Mouse (Mus musculus) neural tube, embryonic 14.5 days (tissue): Measurements from ENCODE around the gene Gm20388. TPM values are rescaled to one million over a fixed set of nuclear protein-coding genes. Genes with fewer than 3 reads are reported as not detected.

Experiments used
- ATAC-seq: fragments of 200-750 bp; cut with Nextera tagmentation; 2 replicates; pipeline ENCODE4 v1.8.0; 2017; ENCODE audit warnings: low read depth, mild to moderate bottlenecking, moderate TSS enrichment, moderate library complexity
- H3K27ac ChIP-seq: fragments of 300-500 bp; sonication (generic); 2 replicates; pipeline ENCODE4 v1.5.1; 2014; ENCODE audit warnings: low read depth, mild to moderate bottlenecking, control low read depth, low read length, moderate library complexity, mixed read lengths
- H3K27me3 ChIP-seq: fragments of 300-500 bp; sonication (generic); 2 replicates; pipeline ENCODE4 v1.6.1; 2014; ENCODE audit warnings: low read length; ENCODE audit not compliant: control insufficient read depth, insufficient read depth
- H3K36me3 ChIP-seq: fragments of 300-500 bp; sonication (generic); 2 replicates; pipeline ENCODE4 v1.6.1; 2014; ENCODE audit warnings: low read length, mixed read lengths; ENCODE audit not compliant: control insufficient read depth, insufficient read depth
- H3K4me1 ChIP-seq: fragments of 300-500 bp; sonication (generic); 2 replicates; pipeline ENCODE4 v1.6.1; 2014; ENCODE audit warnings: low read length; ENCODE audit not compliant: control insufficient read depth, insufficient read depth
- H3K4me2 ChIP-seq: fragments of 300-500 bp; sonication (generic); 2 replicates; pipeline ENCODE4 v1.6.1; 2014; ENCODE audit warnings: mild to moderate bottlenecking, low read depth, low read length, control low read depth
- H3K4me3 ChIP-seq: fragments of 300-500 bp; sonication (generic); 2 replicates; pipeline ENCODE4 v1.5.1; 2014; ENCODE audit warnings: low read depth, low read length, control low read depth, mixed read lengths
- H3K9ac ChIP-seq: fragments of 300-500 bp; sonication (generic); replicated peaks from 2 replicates; pipeline ENCODE4 v1.6.1; 2014; ENCODE audit warnings: low read depth, mild to moderate bottlenecking, control low read depth, low read length, mixed read lengths
- H3K9me3 ChIP-seq: fragments of 300-500 bp; sonication (generic); 2 replicates; pipeline ENCODE4 v1.6.1; 2016; ENCODE audit warnings: low read length; ENCODE audit not compliant: control insufficient read depth
- WGBS: fragments of 180-500 bp; shearing (Covaris S2); extraction: QIAGEN DNeasy Blood & Tissue Kit; methylation state at CpG from one replicate; pipeline ENCODE4 v1.1.7; 2014; 5-methylcytosine and 5-hydroxymethylcytosine counted together
- polyA plus RNA-seq: library from polyadenylated mRNA; unstranded; fragments of >200 nt; fragmentation: Nextera tagmentation; extraction: Ambion mirVana; gene quantifications from 2 replicates; pipeline ENCODE4 v1.2.1, GENCODE M21; 2014

The Gm20388 gene
- polyA plus RNA-seq, 1 experiment from 2014 or later, result 10.3 TPM

DNA sequence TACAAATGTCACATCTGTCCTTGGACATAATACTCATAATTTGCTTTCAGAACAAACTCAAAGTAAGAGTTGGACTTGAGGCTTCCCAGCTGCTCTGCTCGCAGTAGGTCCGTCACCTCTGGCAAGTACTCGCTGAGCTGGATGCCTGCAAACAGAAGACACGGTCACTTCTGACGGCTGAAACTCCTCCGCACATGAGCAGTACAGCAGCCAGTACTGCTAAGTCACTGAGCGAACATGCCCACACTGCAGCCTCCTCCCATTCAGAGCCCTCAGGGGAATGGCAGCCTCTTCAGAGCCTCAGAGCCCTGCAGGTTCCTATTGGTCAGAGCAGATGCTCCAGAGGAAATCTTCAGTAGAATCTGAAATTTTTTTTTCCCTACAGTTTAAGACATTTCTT is 3988.7 kb downstream of the Gm20388 start:
- 93% methylated on average over 7 of the region's 7 CpGs for WGBS
- Histone ChIP-seq H3K27ac (no peak overlapping the region), H3K36me3 (peaks cover 2% of the 10 kb centered on the region; the same call in 1 of the 2 replicates), H3K4me1 (no peaks in the 10 kb centered on the region), H3K4me2 (no peak overlapping the region), H3K27me3 (0 out of 2 replicates have a peak, but pooled peaks cover 9% of the 10 kb centered on the region), H3K9me3 (no peaks in the 10 kb centered on the region), H3K9ac (no peak overlapping the region), H3K4me3 (no peak overlapping the region)
- no peak for ATAC-seq

DNA sequence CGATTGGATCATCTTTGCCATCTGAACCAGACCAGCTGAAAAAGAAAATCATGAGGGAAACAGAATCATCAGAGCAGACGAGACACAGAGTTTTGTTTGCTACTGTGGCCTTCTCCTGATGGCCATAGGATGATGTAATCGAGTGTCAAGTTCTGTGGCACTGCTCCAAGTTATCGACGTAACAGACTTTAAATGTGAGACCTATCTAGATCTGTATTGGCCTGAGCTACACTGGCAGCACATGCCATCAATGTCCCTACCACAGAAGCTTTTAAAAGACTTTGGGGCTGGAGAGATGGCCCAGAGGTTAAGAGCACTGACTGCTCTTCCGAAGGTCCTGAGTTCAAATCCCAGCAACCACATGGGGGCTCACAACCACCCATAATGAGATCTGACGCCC is 3992.0 kb downstream of the Gm20388 start:
- Histone ChIP-seq H3K9ac (no peak overlapping the region), H3K27ac (no peak overlapping the region), H3K4me2 (no peak overlapping the region), H3K9me3 (no peaks in the 10 kb centered on the region), H3K4me3 (no peak overlapping the region), H3K36me3 (peaks cover 7% of the 10 kb centered on the region), H3K4me1 (no peaks in the 10 kb centered on the region), H3K27me3 (no peaks in the 10 kb centered on the region)
- 88% methylated on average over 7 of the region's 7 CpGs for WGBS
- no peak for ATAC-seq

DNA sequence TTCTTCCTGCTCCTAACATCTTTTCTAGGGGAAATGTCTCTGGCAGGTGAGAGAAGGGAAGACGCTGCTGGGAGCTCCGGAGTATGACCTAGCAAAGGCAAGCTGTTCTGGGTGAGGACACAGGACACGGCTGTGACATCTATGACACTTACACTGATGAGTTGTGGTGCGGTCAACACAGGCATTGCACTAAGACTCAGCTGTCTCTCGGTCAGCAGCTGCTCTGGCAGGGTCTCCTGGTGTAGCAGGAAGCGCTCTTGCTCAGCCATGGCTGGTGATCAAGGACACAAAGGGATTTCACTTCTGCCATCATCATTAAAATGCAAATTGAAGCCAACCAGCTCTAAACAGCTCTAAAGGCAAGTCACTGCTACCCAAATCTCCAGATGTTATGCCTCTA is 3997.0 kb downstream of the Gm20388 start:
- no peak overlapping the region for H3K27ac ChIP-seq
- no peak overlapping the region for H3K4me3 ChIP-seq
- H3K9me3 ChIP-seq, result no peaks in the 10 kb centered on the region
- no peak overlapping the region for H3K9ac ChIP-seq
- no peak for ATAC-seq
- no peaks in the 10 kb centered on the region for H3K27me3 ChIP-seq
- 92% methylated on average over 6 of the region's 6 CpGs for WGBS
- H3K36me3 ChIP-seq, result peaks cover 30% of the 10 kb centered on the region
- H3K4me1 ChIP-seq, result no peaks in the 10 kb centered on the region
- H3K4me2 ChIP-seq, result no peak overlapping the region

DNA sequence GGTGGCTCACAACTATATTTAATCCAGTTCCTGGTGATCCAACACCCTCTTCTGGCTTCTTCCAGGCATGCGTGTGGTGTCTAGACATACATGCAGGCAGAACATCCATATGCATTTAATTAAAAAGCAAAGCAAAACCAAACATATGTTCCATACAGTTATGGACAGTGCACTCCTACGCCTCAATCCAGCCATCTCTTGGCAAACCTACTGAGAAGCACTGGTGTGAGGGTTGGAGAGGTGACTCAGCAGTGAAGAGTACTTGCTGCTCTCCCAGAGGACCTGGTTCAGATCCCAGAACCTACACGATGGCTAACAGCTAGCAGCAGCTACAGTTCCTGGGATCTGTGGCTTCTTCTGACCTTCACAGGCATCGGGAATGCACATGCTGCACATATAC is 4001.6 kb downstream of the Gm20388 start:
- Histone ChIP-seq H3K4me2 (no peak overlapping the region), H3K4me3 (no peak overlapping the region), H3K27ac (no peak overlapping the region), H3K9me3 (no peaks in the 10 kb centered on the region), H3K27me3 (no peaks in the 10 kb centered on the region), H3K9ac (no peak overlapping the region), H3K4me1 (no peaks in the 10 kb centered on the region), H3K36me3 (peaks cover 55% of the 10 kb centered on the region)
- no peak for ATAC-seq
- WGBS, result 93% methylated on average over 4 of the region's 4 CpGs

DNA sequence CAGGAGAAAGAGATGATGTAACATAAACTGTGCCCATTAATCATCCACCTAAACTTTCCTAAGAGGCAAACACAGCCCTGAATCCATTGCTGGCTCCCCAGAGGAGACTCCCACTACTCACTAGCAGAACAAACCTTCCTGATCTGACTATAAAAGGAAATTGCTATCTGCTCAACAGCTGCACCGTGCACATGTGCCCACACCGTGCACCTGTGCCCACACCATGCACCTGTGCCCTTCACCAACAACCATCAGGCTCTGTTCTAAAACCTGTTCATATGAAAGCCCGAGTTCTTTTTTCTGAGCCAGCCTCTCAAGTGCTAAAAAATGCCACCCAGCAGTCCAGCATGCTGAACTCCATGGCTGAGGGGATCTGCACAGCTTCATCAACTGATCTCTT is 4004.0 kb downstream of the Gm20388 start:
- Histone ChIP-seq H3K36me3 (peaks cover 61% of the 10 kb centered on the region), H3K4me1 (no peaks in the 10 kb centered on the region), H3K9ac (no peak overlapping the region), H3K4me3 (no peak overlapping the region), H3K4me2 (no peak overlapping the region), H3K27ac (no peak overlapping the region), H3K27me3 (no peaks in the 10 kb centered on the region), H3K9me3 (no peaks in the 10 kb centered on the region)
- WGBS, result 98% methylated on average over 3 of the region's 3 CpGs
- ATAC-seq, result no peak

DNA sequence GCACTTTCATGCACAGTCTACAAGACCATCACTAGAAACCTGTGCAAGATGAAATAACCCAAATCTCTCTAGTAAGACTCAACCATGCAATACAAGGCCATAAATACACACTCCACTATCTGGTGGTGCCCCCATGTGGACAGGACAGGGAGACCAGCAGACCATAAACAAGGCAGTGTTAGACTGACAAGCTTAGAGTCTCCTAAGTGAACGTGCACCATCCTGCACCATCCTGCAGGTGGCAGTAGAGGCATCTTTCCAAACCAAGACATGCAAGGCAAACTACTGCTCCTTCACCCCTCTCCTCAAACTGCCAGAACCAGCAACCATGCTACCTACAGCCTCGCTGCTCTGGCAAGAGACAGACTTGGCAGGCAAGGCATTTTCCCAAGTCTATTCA is 4014.1 kb downstream of the Gm20388 start:
- ATAC-seq, result peak; percentile 60; the same call in 1 of the 2 replicates
- 15% methylated on average over 2 of the region's 2 CpGs for WGBS
- peaks cover 10% of the 10 kb centered on the region for H3K36me3 ChIP-seq

DNA sequence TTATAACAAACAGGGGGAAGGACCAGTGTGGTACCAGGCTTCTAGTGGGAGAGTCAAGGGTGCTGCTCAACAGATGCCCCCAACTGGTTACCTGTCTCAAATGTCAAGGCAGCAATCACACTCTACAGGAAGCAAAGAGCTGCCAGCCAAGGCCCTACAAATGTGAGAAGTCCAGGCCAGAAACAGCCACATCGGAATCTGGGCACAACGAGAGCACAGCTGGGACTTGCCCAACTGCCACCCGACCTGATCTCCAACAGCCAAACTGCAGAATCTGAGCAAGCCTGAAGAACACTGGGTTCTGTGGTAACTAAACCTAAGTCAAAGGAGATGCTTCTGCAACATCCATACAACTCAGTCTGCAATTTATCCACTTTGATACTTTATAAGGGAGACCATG is 4015.0 kb downstream of the Gm20388 start:
- no peak overlapping the region for H3K27ac ChIP-seq
- peaks cover 10% of the 10 kb centered on the region; the same call in 1 of the 2 replicates for H3K36me3 ChIP-seq
- ATAC-seq, result no peak
- no peak overlapping the region for H3K4me3 ChIP-seq
- H3K4me1 ChIP-seq, result no peaks in the 10 kb centered on the region
- no peak overlapping the region for H3K9ac ChIP-seq
- 98% methylated on average over 3 of the region's 3 CpGs for whole genome bisulfite sequencing
- no peaks in the 10 kb centered on the region for H3K9me3 ChIP-seq
- H3K4me2 ChIP-seq, result no peak overlapping the region
- H3K27me3 ChIP-seq, result no peaks in the 10 kb centered on the region

More for the DNA sequence above, 4014.1 kb downstream of the Gm20388 start:
- no peak overlapping the region for H3K27ac ChIP-seq
- H3K9me3 ChIP-seq, result no peaks in the 10 kb centered on the region
- no peak overlapping the region for H3K9ac ChIP-seq
- no peak overlapping the region for H3K4me3 ChIP-seq
- H3K4me1 ChIP-seq, result no peaks in the 10 kb centered on the region
- no peaks in the 10 kb centered on the region for H3K27me3 ChIP-seq
- H3K4me2 ChIP-seq, result no peak overlapping the region

DNA sequence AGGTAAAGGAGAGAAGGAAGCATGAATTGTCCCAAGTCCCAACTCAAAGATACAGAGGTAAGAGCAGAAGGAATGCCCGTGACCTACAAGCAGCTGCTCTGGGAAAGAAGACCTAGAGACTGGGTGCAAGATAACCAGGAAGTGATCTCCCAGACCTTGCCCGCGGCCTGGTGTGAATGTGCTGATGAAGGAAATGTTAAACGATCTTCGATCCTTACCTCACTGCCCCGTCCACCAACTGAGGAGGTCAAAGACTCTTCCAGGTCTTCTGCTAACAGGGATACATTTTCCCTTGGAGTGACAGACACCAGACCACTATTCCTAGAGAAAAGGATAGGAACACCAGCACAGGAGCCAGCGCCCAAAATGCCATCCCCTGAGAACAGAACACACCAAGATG is 4018.4 kb downstream of the Gm20388 start:
- Histone ChIP-seq H3K36me3 (peaks cover 12% of the 10 kb centered on the region), H3K27me3 (no peaks in the 10 kb centered on the region), H3K9me3 (no peaks in the 10 kb centered on the region), H3K4me3 (no peak overlapping the region), H3K27ac (no peak overlapping the region), H3K4me1 (no peaks in the 10 kb centered on the region), H3K9ac (no peak overlapping the region), H3K4me2 (no peak overlapping the region)
- no peak for ATAC-seq
- 94% methylated on average over 7 of the region's 7 CpGs for WGBS

DNA sequence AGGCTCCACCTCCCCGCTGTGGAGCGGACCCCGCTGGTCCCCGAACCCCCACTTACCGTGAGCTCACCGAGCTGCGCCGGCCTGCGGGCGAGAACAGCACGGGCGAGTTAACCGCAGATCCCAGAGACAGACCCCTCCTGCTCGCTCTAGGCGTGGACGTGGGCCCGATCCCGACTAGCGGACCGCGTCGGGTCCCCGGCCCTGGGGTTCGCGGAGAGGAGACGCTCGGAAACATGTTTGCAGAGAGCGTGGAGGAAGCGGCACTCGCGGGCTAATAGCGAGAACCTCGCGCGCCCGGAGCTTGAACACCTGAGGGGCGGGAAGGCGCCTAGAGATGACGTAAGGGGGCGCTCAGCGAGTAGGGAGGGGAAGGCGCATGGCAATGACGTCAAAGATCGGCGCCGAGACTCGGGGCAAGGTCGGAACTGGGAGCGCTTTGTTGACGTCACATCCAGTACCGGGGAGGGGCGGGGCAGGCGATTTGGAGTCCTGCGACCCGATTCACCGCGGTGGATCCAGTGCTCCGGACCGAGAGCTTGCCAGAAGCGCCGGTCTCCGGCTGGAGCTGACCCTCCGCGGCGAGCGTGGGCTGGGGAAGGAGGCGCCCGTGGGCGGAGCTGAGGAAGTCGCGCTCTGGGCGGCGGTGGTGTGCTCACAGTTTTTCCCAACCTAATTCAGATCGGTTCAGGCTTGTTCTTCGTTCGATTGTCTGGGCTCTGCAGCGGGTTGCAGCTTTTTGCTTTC is 4038.5 kb downstream of the Gm20388 start, which contains the start of gene Nup133:
Gene Nup133 (minus strand): TSS at position 324 of the 744 bp plus-strand sequence.
- Histone ChIP-seq H3K27ac (peak within 1 kb of the TSS; percentile 82), H3K4me3 (peak within 1 kb of the TSS; percentile 95), H3K27me3 (no peaks in the 10 kb centered on the region), H3K9ac (peak within 1 kb of the TSS; percentile 67), H3K9me3 (no peaks in the 10 kb centered on the region), H3K4me2 (peak within 1 kb of the TSS; percentile 67), H3K4me1 (peaks cover 6% of the 10 kb centered on the region; the same call in 1 of the 2 replicates), H3K36me3 (peaks cover 14% of the 10 kb centered on the region; the same call in 1 of the 2 replicates)
- WGBS, result under 1% methylated on average over 77 of the region's 77 CpGs
- peak; percentile 88 for ATAC-seq
